Comparison of ENCODE assay signal across 26 mouse cellular contexts in the genomic region with DNA sequence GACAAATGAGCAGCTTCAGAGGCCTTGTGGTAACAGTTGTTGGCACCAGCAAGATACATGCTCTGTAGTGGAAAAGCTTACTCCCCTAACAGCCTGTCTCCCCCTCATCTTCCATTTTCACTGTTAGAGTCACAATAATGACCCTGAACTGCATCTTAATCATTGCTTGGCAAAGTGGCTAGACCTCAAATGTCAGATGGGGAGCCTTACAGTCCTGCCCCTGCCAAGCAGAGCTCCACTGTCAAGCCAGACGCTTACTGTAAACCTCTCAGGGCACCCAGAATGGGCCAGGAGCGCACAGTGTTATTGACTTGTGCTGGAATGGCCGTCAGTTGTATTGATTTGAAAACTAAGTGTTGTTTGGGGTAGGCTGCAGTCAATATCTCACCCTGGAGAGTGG.
"Had no signal": no experiment of that assay in that cellular context is flagged by ENCODE, and none has a peak within 500 bp of the region (broad histone marks: within the 10 kb centered on the region; RNA-seq: fewer than 3 reads in every experiment).

No protein-coding gene starts in this region.

- H3K27me3 ChIP-seq: intestine, embryonic 15.5 days; limb, embryonic 13.5 days; limb, embryonic 15.5 days; liver, embryonic 12.5 days had no signal

- H3K4me3 ChIP-seq: heart, embryonic 10.5 days; heart, embryonic 12.5 days; hindbrain, embryonic 10.5 days; hindbrain, embryonic 12.5 days; intestine, embryonic 15.5 days; layer of hippocampus, adult 2 months; limb, embryonic 13.5 days; limb, embryonic 15.5 days; liver, embryonic 12.5 days had no signal

- H3K4me2 ChIP-seq: heart, embryonic 12.5 days; hindbrain, embryonic 12.5 days; hindbrain, embryonic 14.5 days; intestine, embryonic 15.5 days; limb, embryonic 13.5 days; limb, embryonic 15.5 days; liver, embryonic 12.5 days had no signal

- ATAC-seq: hindbrain, embryonic 16.5 days; inflammation-experienced regulatory T-cells, adult 6 months; intestine, embryonic 15.5 days; intestine, postnatal 0 days; liver, embryonic 12.5 days had no signal

- DNase-seq: gastrocnemius, postnatal 10 days; gastrocnemius, postnatal 25 days; heart, adult 18-20 months; heart, postnatal 10 days; heart, postnatal 4 days; kidney, adult 18-20 months; kidney, adult 8-10 months; kidney, postnatal 10 days; kidney, postnatal 25 days; kidney, postnatal 4 days; layer of hippocampus, postnatal 36 days; left cerebral cortex, postnatal 4 days had no signal

- H3K4me1 ChIP-seq: hindbrain, embryonic 12.5 days; intestine, embryonic 15.5 days; liver, embryonic 12.5 days had no signal

- H3K9ac ChIP-seq: heart, embryonic 12.5 days; hindbrain, embryonic 12.5 days; hindbrain, embryonic 14.5 days; intestine, embryonic 15.5 days; limb, embryonic 13.5 days; limb, embryonic 15.5 days; liver, embryonic 12.5 days; liver, embryonic 14.5 days had no signal

- H3K27ac ChIP-seq: heart, embryonic 10.5 days; hindbrain, embryonic 10.5 days; hindbrain, embryonic 12.5 days; hindbrain, embryonic 14.5 days; intestine, embryonic 15.5 days; layer of hippocampus, adult 2 months; limb, embryonic 13.5 days; limb, embryonic 15.5 days; liver, embryonic 12.5 days; liver, embryonic 14.5 days had no signal

- H3K36me3 ChIP-seq: heart, embryonic 10.5 days; heart, embryonic 12.5 days; hindbrain, embryonic 10.5 days; hindbrain, embryonic 12.5 days; intestine, embryonic 15.5 days; limb, embryonic 13.5 days; limb, embryonic 15.5 days; liver, embryonic 12.5 days had no signal

- H3K9me3 ChIP-seq: heart, embryonic 10.5 days; heart, embryonic 12.5 days; hindbrain, embryonic 10.5 days; hindbrain, embryonic 12.5 days; intestine, embryonic 15.5 days; limb, embryonic 13.5 days; limb, embryonic 15.5 days; liver, embryonic 12.5 days had no signal
